Mouse (Mus musculus) testis, adult 2 months (tissue): ENCODE results near the gene Thrap3. TPM values are rescaled to one million over a fixed set of nuclear protein-coding genes. Genes with fewer than 3 reads are reported as not detected.
"Not testable (repeated sequence)": the region's sequence is repeated elsewhere in the genome, so short reads cannot be mapped to it uniquely, and the experiment has no call there.

Experiments
- H3K27ac ChIP-seq: fragments of 200-500 bp; 2 replicates; pipeline ENCODE4 v1.5.1; 2012; ENCODE audit warnings: low read depth, low read length; ENCODE audit not compliant: control insufficient read depth, insufficient read depth
- H3K27me3 ChIP-seq: fragments of 200-500 bp; 2 replicates; pipeline ENCODE4 v1.6.1; 2012; ENCODE audit warnings: mild to moderate bottlenecking, low read length, moderate library complexity; ENCODE audit not compliant: control insufficient read depth, insufficient read depth
- H3K36me3 ChIP-seq: fragments of 200-500 bp; 2 replicates; pipeline ENCODE4 v1.6.1; 2012; ENCODE audit warnings: mild to moderate bottlenecking, low read length; ENCODE audit not compliant: control insufficient read depth, insufficient read depth
- H3K4me1 ChIP-seq: fragments of 200-500 bp; 2 replicates; pipeline ENCODE4 v1.6.1; 2012; ENCODE audit warnings: low read length; ENCODE audit not compliant: control insufficient read depth, insufficient read depth
- H3K4me3 ChIP-seq: fragments of 200-500 bp; 2 replicates; pipeline ENCODE4 v1.5.1; 2012; ENCODE audit warnings: low read depth, mild to moderate bottlenecking, low read length, moderate library complexity, mixed read lengths; ENCODE audit not compliant: control insufficient read depth
- CTCF ChIP-seq: fragments of 200-500 bp; IDR thresholded peaks from 2 replicates; pipeline ENCODE4 v1.5.1; 2012; ENCODE audit warnings: low read depth, mild to moderate bottlenecking, inconsistent platforms, low read length, moderate library complexity; ENCODE audit not compliant: control insufficient read depth, insufficient read depth, insufficient replicate concordance
- POLR2A ChIP-seq: fragments of 200-500 bp; IDR thresholded peaks from 2 replicates; pipeline ENCODE4 v1.6.1; 2012; ENCODE audit warnings: low read depth, mild to moderate bottlenecking, inconsistent platforms, low read length, moderate library complexity; ENCODE audit not compliant: control insufficient read depth
- polyA plus RNA-seq: library from polyadenylated mRNA; depleted of rRNA; stranded (reverse); fragments of >200 nt; gene quantifications from 2 replicates; pipeline ENCODE4 v1.2.3, GENCODE M21; 2012

The Thrap3 gene
- polyA plus RNA-seq, 1 experiment, result 56.8 TPM

DNA sequence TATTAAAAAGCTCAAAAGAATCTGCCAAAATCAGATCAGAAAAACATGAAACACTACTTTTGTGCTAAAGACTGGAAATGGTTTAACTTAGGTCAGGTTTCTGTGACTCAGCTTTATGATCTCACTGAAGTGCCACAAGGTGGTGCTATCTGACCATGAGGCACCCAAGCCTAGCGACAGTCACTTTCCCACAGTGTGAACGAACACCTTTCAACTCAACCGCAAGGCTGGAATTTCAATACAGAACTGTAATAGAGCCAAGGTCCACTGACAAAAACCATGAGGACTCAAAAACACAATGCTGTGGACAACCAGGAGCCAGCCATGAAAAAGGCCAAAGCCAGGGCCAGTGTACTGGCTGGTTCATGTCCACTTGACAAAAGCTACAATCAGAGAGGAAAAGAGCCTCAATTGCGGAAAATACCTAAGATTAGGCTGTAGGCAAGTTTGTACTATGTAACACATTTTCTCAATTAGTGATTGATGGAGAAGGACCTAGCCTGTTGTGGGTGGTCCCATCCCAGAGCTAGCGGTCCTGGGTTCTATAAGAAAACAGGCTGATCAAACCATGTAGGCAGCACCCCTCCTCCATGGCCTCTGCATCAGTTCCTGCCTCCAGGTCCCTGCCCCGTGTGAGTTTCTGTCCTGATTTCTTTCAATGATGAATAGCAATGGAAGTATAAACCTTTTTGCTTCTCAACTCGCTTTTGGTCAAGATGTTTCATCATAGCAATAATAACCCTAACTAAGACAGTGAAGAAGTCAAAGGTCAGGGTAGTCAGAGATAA is 21.2 kb downstream of the Thrap3 start:
- H3K4me3 ChIP-seq, result peak overlapping the region; percentile 35
- H3K27ac ChIP-seq, result peak overlapping the region; percentile 55
- H3K27me3 ChIP-seq, result no peaks in the 10 kb centered on the region
- H3K4me1 ChIP-seq, result no peaks in the 10 kb centered on the region; the same call in 1 of the 2 replicates
- TF ChIP-seq CTCF, result peak; percentile 51; the same call in 1 of the 2 replicates
- TF ChIP-seq POLR2A, result no peak; the same call in 1 of the 2 replicates
- H3K36me3 ChIP-seq, result peaks cover 3% of the 10 kb centered on the region; the same call in 1 of the 2 replicates

DNA sequence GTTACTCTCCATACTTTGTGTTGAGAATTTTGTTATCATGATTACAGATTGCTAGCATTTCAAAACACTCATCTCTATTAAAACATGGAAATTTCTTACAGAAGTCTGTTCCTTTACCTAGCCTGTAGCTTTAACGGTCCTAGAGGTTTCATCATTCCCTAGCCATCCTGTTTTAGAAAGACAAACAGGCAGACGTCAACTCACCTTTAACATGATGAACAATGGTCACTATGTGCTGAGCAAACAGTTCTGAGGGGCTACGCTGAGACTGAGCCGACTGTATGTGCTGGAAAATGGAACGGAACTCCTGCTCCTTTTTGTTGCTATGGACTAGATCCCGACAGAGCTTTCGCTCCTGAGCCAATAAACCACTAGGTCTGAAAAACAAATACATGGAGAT is 26.6 kb downstream of the Thrap3 start:
- H3K27me3 ChIP-seq, H3K4me3 ChIP-seq, H3K4me1 ChIP-seq, H3K36me3 ChIP-seq, H3K27ac ChIP-seq: not testable (repeated sequence)

- TF ChIP-seq POLR2A, result no peak
- TF ChIP-seq CTCF, result no peak
- Histone ChIP-seq H3K27me3 (no peaks in the 10 kb centered on the region), H3K4me1 (no peaks in the 10 kb centered on the region), H3K36me3 (peaks cover 3% of the 10 kb centered on the region), H3K27ac (no peak overlapping the region), H3K4me3 (no peak overlapping the region)
Measured at GRCm38 (mm10) chr4:126173800-126174199, 28.8 kb downstream of the Thrap3 start.

GRCm38 (mm10) chr4:126170737-126171136 is 31.8 kb downstream of the Thrap3 start:
- not testable (repeated sequence) for H3K36me3 ChIP-seq, H3K27ac ChIP-seq, H3K27me3 ChIP-seq, H3K4me1 ChIP-seq, H3K4me3 ChIP-seq

GRCm38 (mm10) chr4:126168851-126169250 is 33.7 kb downstream of the Thrap3 start:
- H3K36me3 ChIP-seq, result no peaks in the 10 kb centered on the region
- H3K27me3 ChIP-seq, result no peaks in the 10 kb centered on the region
- H3K27ac ChIP-seq, result no peak overlapping the region
- H3K4me1 ChIP-seq, result no peaks in the 10 kb centered on the region; the same call in 1 of the 2 replicates
- TF ChIP-seq POLR2A (no peak), CTCF (no peak)
- no peak overlapping the region for H3K4me3 ChIP-seq

GRCm38 (mm10) chr4:126166084-126166483 is 36.5 kb downstream of the Thrap3 start:
- H3K27me3 ChIP-seq, result no peaks in the 10 kb centered on the region
- peaks cover 15% of the 10 kb centered on the region for H3K4me1 ChIP-seq
- no peak overlapping the region for H3K4me3 ChIP-seq
- no peak for TF ChIP-seq CTCF
- no peak for TF ChIP-seq POLR2A
- no peaks in the 10 kb centered on the region for H3K36me3 ChIP-seq
- H3K27ac ChIP-seq, result peak overlapping the region; percentile 49

- H3K4me1 ChIP-seq, result peaks cover 15% of the 10 kb centered on the region
- not testable (repeated sequence) for H3K27me3 ChIP-seq, H3K27ac ChIP-seq, H3K4me3 ChIP-seq, H3K36me3 ChIP-seq
Measured at GRCm38 (mm10) chr4:126165092-126165491, 37.5 kb downstream of the Thrap3 start.

DNA sequence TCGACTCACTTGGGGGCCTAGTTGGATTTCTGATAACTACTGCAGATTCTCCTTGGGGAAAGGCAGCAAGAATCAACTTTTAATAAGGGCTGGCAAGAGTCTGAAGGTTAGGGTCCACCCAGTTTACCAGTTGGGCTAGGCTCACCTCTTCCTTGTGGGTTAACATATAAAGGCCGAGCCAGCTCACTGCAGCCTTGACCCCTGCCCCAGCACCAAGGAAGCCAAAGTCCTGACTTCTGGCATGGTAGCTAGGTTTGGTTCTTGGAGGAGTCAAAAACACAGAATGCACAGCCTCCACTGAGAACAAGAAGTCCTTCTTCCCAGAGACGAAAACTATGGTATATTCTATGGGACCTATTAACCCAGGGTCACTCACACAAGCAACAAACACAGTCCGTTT is 38.9 kb downstream of the Thrap3 start:
- no peaks in the 10 kb centered on the region for H3K27me3 ChIP-seq
- TF ChIP-seq POLR2A (no peak), CTCF (no peak)
- H3K4me1 ChIP-seq, result peaks cover 15% of the 10 kb centered on the region
- peak overlapping the region; percentile 89 for H3K4me3 ChIP-seq
- H3K36me3 ChIP-seq, result no peaks in the 10 kb centered on the region
- peak overlapping the region; percentile 80 for H3K27ac ChIP-seq
